Mouse (Mus musculus) megakaryocyte, embryonic 14.5 days (primary cell): ENCODE measurements around the gene Mtrex.

ENCODE experiments used
- FLI1 ChIP-seq: IDR thresholded peaks from 2 replicates; pipeline ENCODE4 v1.6.1; 2012; ENCODE audit warnings: low read length, inconsistent platforms, mixed read lengths
- GATA1 ChIP-seq: IDR thresholded peaks from 3 replicates; pipeline ENCODE4 v1.6.1; 2012; ENCODE audit warnings: mixed read lengths, low read length, inconsistent platforms, borderline replicate concordance

GRCm38 (mm10) chr13:112910434-112910833 is 16.8 kb downstream of the Mtrex start:
- no peak for TF ChIP-seq GATA1
- no peak for TF ChIP-seq FLI1
